Mouse (Mus musculus) urinary bladder, postnatal 25 days (tissue): ENCODE results near the gene Nme6.
"Not testable (repeated sequence)": the region's sequence is repeated elsewhere in the genome, so short reads cannot be mapped to it uniquely, and the experiment has no call there.

Experiments used
- DNase-seq: peaks from one replicate; pipeline ENCODE4 v3.0.0; 2022; ENCODE audit warnings: low spot score

Nme6 gene

GRCm38 (mm10) chr9:109832391-109833087 is at the start of gene Nme6:
Nme6 (plus strand) TSS chr9:109832749.
- DNase-seq, result peak; percentile 85

- DNase-seq, result not testable (repeated sequence)
Measured at GRCm38 (mm10) chr9:109790570-109790969, 42.0 kb upstream of the Nme6 start, which contains the start of gene Fbxw27. Fbxw27 (minus strand) TSS chr9:109790670.

- DNase-seq, result no peak
Measured at GRCm38 (mm10) chr9:109795221-109795620, 37.3 kb upstream of the Nme6 start.

- DNase-seq, result no peak
Measured at GRCm38 (mm10) chr9:109795811-109796210, 36.7 kb upstream of the Nme6 start.

- peak; percentile 11 for DNase-seq
Measured at GRCm38 (mm10) chr9:109798051-109798450, 34.5 kb upstream of the Nme6 start.

GRCm38 (mm10) chr9:109805596-109805995 is 27.0 kb upstream of the Nme6 start:
- not testable (repeated sequence) for DNase-seq

GRCm38 (mm10) chr9:109806260-109806659 is 26.3 kb upstream of the Nme6 start:
- DNase-seq, result no peak

- no peak for DNase-seq
Measured at GRCm38 (mm10) chr9:109806695-109807293, 25.8 kb upstream of the Nme6 start.

GRCm38 (mm10) chr9:109807898-109808297 is 24.7 kb upstream of the Nme6 start:
- no peak for DNase-seq

- no peak for DNase-seq
Measured at GRCm38 (mm10) chr9:109811980-109812379, 20.6 kb upstream of the Nme6 start, which contains the start of gene Spink8. Spink8 (plus strand) TSS chr9:109812280.

GRCm38 (mm10) chr9:109813424-109813823 is 19.1 kb upstream of the Nme6 start:
- no peak for DNase-seq

GRCm38 (mm10) chr9:109816341-109816740 is 16.2 kb upstream of the Nme6 start:
- DNase-seq, result no peak

- no peak for DNase-seq
Measured at GRCm38 (mm10) chr9:109825739-109826138, 6.8 kb upstream of the Nme6 start.

GRCm38 (mm10) chr9:109826181-109826580 is 6.4 kb upstream of the Nme6 start:
- DNase-seq, result no peak

- no peak for DNase-seq
Measured at GRCm38 (mm10) chr9:109833088-109833412, 501 bp downstream of the Nme6 start.

- peak; percentile 17 for DNase-seq
Measured at GRCm38 (mm10) chr9:109849312-109849758, 16.8 kb downstream of the Nme6 start, which contains the start of gene Camp. Camp (minus strand) TSS chr9:109849617.

- no peak for DNase-seq
Measured at GRCm38 (mm10) chr9:109850099-109850498, 17.6 kb downstream of the Nme6 start.

GRCm38 (mm10) chr9:109854341-109854740 is 21.8 kb downstream of the Nme6 start:
- DNase-seq, result no peak

- DNase-seq, result no peak
Measured at GRCm38 (mm10) chr9:109855947-109856346, 23.4 kb downstream of the Nme6 start.

GRCm38 (mm10) chr9:109862397-109863044 is 30.0 kb downstream of the Nme6 start:
- DNase-seq, result peak; percentile 86

- DNase-seq, result no peak
Measured at GRCm38 (mm10) chr9:109863085-109863484, 30.5 kb downstream of the Nme6 start.

GRCm38 (mm10) chr9:109866218-109866617 is 33.7 kb downstream of the Nme6 start:
- DNase-seq, result no peak

- DNase-seq, result no peak
Measured at GRCm38 (mm10) chr9:109870983-109871572, 38.5 kb downstream of the Nme6 start.
